Mouse (Mus musculus): ENCODE data around the gene Olfr728. TPM values are rescaled to one million over a fixed set of nuclear protein-coding genes. Genes with fewer than 3 reads are reported as not detected.

Olfr728 gene
- not detected in 2 replicates for polyA plus RNA-seq (2015; fragmentation: Nextera tagmentation; extraction: Ambion mirVana)

DNA sequence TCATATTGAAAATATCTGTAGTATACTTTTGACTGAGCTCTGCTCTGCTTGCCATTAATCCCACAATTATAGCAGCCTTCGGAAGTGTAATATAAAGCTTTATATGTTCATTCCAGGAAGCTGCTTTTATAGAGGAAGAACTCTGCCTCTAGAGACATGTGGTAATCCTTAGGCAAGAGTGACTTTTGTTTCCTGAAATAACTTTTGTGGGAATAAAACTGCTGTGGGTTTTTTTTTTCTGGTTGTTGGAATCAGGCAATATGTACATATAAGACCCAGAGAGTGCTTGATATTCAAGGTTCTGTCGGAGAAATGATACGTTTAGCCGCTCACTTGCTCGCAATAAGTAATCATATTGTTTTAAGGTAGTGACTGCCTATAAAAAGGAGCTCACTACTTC is at the start of gene Olfr728:
Gene Olfr728, minus strand, starts transcription at position 101 of the 400 bp plus-strand sequence.
- H3K4me2 ChIP-seq = no peak within 1 kb of the TSS
- H3K9me3 ChIP-seq = no peaks in the 10 kb centered on the region
- 94% methylated on average over 5 of the region's 5 CpGs for WGBS
- no peak within 1 kb of the TSS for H3K27ac ChIP-seq (replicated peaks)
- H3K9ac ChIP-seq = no peak within 1 kb of the TSS
- no peak for ATAC-seq (ENCODE audit: low read depth)
- no peak within 1 kb of the TSS for H3K4me3 ChIP-seq
- H3K27me3 ChIP-seq = no peaks in the 10 kb centered on the region
- H3K4me1 ChIP-seq (replicated peaks) = no peaks in the 10 kb centered on the region
- H3K36me3 ChIP-seq = no peaks in the 10 kb centered on the region

DNA sequence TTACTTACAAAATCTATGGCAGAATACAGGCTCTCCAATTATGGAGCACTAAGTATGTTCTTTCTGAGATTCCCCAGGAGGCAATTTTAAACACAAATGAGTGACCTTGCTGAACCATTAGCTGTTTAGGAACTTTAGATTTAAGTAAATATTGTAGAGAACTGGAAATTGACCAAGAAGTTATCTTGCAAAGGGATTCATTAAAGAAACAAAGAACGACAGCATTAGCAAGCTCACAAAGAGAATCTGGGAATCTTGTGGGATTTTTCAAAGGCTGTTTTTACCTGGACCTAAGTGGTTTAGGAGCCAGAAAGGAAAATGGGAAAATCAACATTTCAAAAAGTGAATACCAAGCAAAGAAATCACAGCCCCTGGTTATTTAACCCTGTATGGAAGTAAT is 45.6 kb upstream of the Olfr728 start, which contains the start of gene Olfr730:
Gene Olfr730, minus strand, starts transcription at position 101 of the 400 bp plus-strand sequence.
- WGBS = 61% methylated on average over 1 of the region's 1 CpGs
- Histone ChIP-seq H3K4me3 (no peak within 1 kb of the TSS), H3K9me3 (no peaks in the 10 kb centered on the region), H3K4me2 (no peak within 1 kb of the TSS), H3K36me3 (no peaks in the 10 kb centered on the region), H3K4me1 (replicated peaks) (no peaks in the 10 kb centered on the region), H3K27ac (replicated peaks) (no peak within 1 kb of the TSS), H3K9ac (no peak within 1 kb of the TSS), H3K27me3 (no peaks in the 10 kb centered on the region)
- ATAC-seq (ENCODE audit: low read depth) = no peak

DNA sequence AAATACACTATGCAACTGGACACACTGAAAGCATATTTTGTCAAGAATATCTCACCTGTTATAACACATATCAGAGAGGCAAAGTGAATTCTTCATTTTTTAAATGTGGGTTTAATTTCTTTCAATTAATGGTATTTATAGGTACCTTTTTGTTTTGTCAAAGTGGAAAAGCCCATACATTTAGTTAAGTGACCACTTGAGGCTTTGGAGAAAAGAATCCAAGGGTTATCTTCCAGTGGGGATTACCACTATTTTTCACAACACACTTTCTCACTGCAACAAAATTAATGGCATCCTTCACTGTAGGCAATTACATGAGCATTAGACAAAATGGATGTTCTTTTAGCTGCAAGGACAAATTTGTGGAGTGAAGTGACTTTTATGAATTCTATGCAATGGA is 10.3 kb upstream of the Olfr728 start, which contains the start of gene Olfr729:
Gene Olfr729, minus strand, starts transcription at position 101 of the 400 bp plus-strand sequence.
- Histone ChIP-seq H3K9ac (no peak within 1 kb of the TSS), H3K9me3 (no peaks in the 10 kb centered on the region), H3K27me3 (no peaks in the 10 kb centered on the region), H3K27ac (replicated peaks) (no peak within 1 kb of the TSS), H3K36me3 (no peaks in the 10 kb centered on the region), H3K4me2 (no peak within 1 kb of the TSS), H3K4me3 (no peak within 1 kb of the TSS), H3K4me1 (replicated peaks) (no peaks in the 10 kb centered on the region)
- ATAC-seq (ENCODE audit: low read depth) = no peak

DNA sequence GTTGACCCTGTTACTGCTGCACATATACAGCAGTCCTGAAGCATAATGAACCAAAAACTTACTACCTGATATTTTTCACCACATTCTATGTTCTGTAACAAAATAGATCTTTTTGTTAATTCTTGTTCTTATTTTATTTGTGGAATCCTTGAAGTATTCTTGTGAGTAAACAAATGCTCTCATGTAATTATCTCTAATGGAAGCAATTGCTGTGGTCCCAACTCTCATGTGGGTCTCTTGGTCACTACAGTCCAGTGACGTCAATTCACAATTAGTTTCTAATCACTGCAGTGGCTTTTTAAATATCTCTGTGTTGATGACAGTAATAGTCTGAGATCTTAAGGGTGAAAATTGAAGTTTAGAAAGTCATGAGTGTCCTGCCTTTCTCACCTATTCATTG is 19.6 kb downstream of the Olfr728 start, which contains the start of gene Olfr727:
Gene Olfr727, plus strand, starts transcription at position 301 of the 400 bp plus-strand sequence.
- no peak within 1 kb of the TSS for H3K9ac ChIP-seq
- ATAC-seq (ENCODE audit: low read depth) = no peak
- WGBS = 90% methylated on average over 1 of the region's 1 CpGs
- H3K4me3 ChIP-seq = no peak within 1 kb of the TSS
- H3K4me2 ChIP-seq = no peak within 1 kb of the TSS
- H3K9me3 ChIP-seq = no peaks in the 10 kb centered on the region
- no peaks in the 10 kb centered on the region for H3K36me3 ChIP-seq
- H3K4me1 ChIP-seq (replicated peaks) = no peaks in the 10 kb centered on the region
- no peak within 1 kb of the TSS for H3K27ac ChIP-seq (replicated peaks)
- no peaks in the 10 kb centered on the region for H3K27me3 ChIP-seq

DNA sequence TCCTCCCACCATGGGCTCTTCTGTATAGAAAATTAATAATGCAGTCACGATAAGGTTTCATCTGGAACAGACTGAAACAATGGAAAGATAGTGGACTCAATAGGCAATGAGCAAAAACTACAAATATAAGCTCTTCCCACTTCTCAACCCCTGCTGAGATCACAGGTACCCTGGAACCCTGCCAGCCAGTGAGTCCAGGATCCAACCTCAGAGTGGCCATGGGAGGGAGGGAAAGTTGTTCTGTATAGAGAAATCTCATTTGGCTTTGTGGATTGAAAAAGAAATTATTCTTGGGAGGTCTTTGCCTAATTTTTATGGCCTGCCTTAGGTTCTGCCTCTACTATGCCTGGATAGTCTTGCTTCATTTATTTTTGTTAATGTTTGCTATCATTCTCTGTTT is 51.6 kb downstream of the Olfr728 start, which contains the start of gene Olfr726:
Gene Olfr726, minus strand, starts transcription at position 101 of the 400 bp plus-strand sequence.
- no peaks in the 10 kb centered on the region for H3K9me3 ChIP-seq
- no peak for ATAC-seq (ENCODE audit: low read depth)

More for the DNA sequence above, 51.6 kb downstream of the Olfr728 start, which contains the start of gene Olfr726:
- Histone ChIP-seq H3K27me3 (no peaks in the 10 kb centered on the region), H3K36me3 (no peaks in the 10 kb centered on the region), H3K4me2 (no peak within 1 kb of the TSS), H3K4me3 (no peak within 1 kb of the TSS), H3K27ac (replicated peaks) (no peak within 1 kb of the TSS), H3K4me1 (replicated peaks) (no peaks in the 10 kb centered on the region), H3K9ac (no peak within 1 kb of the TSS)
- WGBS = 82% methylated on average over 1 of the region's 1 CpGs

Other genes starting within 250 kb of the Olfr728 start
- not detected in 2 replicates for gene Olfr722, start 240.7 kb downstream of the Olfr728 start, polyA plus RNA-seq (2015; fragmentation: Nextera tagmentation; extraction: Ambion mirVana)
- not detected in 2 replicates for gene Olfr723, start 210.9 kb downstream of the Olfr728 start, polyA plus RNA-seq (2015; fragmentation: Nextera tagmentation; extraction: Ambion mirVana)
- not detected in 2 replicates for gene Olfr724, start 179.4 kb downstream of the Olfr728 start, polyA plus RNA-seq (2015; fragmentation: Nextera tagmentation; extraction: Ambion mirVana)
- gene Olfr725, start 102.3 kb downstream of the Olfr728 start, polyA plus RNA-seq (2015; fragmentation: Nextera tagmentation; extraction: Ambion mirVana) = not detected in 2 replicates
- not detected in 2 replicates for gene Olfr726, start 51.7 kb downstream of the Olfr728 start, polyA plus RNA-seq (2015; fragmentation: Nextera tagmentation; extraction: Ambion mirVana)
- not detected in 2 replicates for gene Olfr727, start 19.5 kb downstream of the Olfr728 start, polyA plus RNA-seq (2015; fragmentation: Nextera tagmentation; extraction: Ambion mirVana)
- not detected in 2 replicates for gene Olfr729, start 10.2 kb upstream of the Olfr728 start, polyA plus RNA-seq (2015; fragmentation: Nextera tagmentation; extraction: Ambion mirVana)
- not detected in 2 replicates for gene Olfr730, start 45.5 kb upstream of the Olfr728 start, polyA plus RNA-seq (2015; fragmentation: Nextera tagmentation; extraction: Ambion mirVana)
- not detected in 2 replicates for gene Olfr731, start 99.2 kb upstream of the Olfr728 start, polyA plus RNA-seq (2015; fragmentation: Nextera tagmentation; extraction: Ambion mirVana)
- gene Olfr732, start 141.5 kb upstream of the Olfr728 start, polyA plus RNA-seq (2015; fragmentation: Nextera tagmentation; extraction: Ambion mirVana) = not detected in 2 replicates
- gene Olfr733, start 158.8 kb upstream of the Olfr728 start, polyA plus RNA-seq (2015; fragmentation: Nextera tagmentation; extraction: Ambion mirVana) = not detected in 2 replicates
- gene Olfr734, start 184.1 kb upstream of the Olfr728 start, polyA plus RNA-seq (2015; fragmentation: Nextera tagmentation; extraction: Ambion mirVana) = not detected in 2 replicates
- gene Olfr735, start 206.2 kb upstream of the Olfr728 start, polyA plus RNA-seq (2015; fragmentation: Nextera tagmentation; extraction: Ambion mirVana) = not detected in 2 replicates
- gene Tlr11, start 215.2 kb upstream of the Olfr728 start, polyA plus RNA-seq (2015; fragmentation: Nextera tagmentation; extraction: Ambion mirVana) = not detected in 2 replicates
- not detected in 2 replicates for gene Olfr736, start 238.5 kb upstream of the Olfr728 start, polyA plus RNA-seq (2015; fragmentation: Nextera tagmentation; extraction: Ambion mirVana)